Mouse (Mus musculus) lung, adult 2 months (tissue): ENCODE data around the gene Taar2.

Experiments
- CTCF ChIP-seq: fragments of 200-500 bp; IDR thresholded peaks from 2 replicates; pipeline ENCODE4 v1.5.1; 2011; ENCODE audit warnings: mild to moderate bottlenecking, low read length, control low read depth; ENCODE audit not compliant: insufficient read depth
- POLR2A ChIP-seq: fragments of 200-500 bp; IDR thresholded peaks from 2 replicates; pipeline ENCODE4 v1.6.1; 2011; ENCODE audit warnings: low read depth, mild to moderate bottlenecking, control low read depth, low read length, borderline replicate concordance; ENCODE audit errors: extremely low read depth

DNA sequence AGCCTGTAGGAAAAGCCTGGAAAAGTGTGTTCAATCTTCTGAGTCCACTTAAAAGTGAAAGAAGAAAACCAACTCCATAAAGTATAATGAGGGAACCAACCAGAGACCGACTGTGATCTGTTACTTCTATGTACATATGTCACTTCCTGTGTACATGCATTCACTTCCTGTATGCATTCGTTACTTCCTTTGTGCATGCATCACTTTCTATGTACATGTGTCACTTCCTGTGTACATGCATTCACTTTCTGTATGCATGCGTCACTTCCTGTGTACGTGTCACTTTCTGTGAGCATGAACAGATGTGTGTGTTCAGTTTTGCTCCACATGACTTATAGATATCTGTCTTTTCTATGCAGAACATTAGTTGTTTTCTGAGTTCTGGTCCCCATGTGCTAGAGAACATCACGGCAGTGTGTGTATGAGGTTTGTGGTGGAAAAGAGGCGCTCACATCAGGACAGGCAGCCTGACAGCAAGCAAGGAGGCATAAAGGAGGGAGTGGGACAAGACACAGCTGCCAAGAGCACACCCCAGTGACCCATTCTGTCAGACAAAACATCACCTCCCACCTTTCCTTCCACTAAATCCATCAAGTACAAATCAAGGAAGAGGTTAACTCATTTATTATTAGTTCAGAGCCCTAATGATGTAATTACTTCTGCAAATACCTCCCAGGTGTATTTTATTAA, 26.7 kb downstream of the Taar2 start:
- TF ChIP-seq CTCF, result no peak
- no peak for TF ChIP-seq POLR2A
